In genomic region chr15:8681971-8682370, GRCm38 (mm10) we compare ENCODE assay signal across 28 mouse cellular contexts. TPM values are rescaled to one million over a fixed set of nuclear protein-coding genes. Genes with fewer than 3 reads are reported as not detected.
DNase-seq lines count a peak whose midpoint lies in the region; ATAC-seq and TF ChIP-seq lines count a peak whose summit lies in the region.
"Had no signal": no experiment of that assay in that cellular context is flagged by ENCODE, and none has a peak within 500 bp of the region (broad histone marks: within the 10 kb centered on the region; RNA-seq: fewer than 3 reads in every experiment).

No protein-coding gene starts in this region.

- H3K27me3 ChIP-seq in heart, embryonic 14.5 days (ENCODE audit: control insufficient read depth, insufficient read depth, low read length): no peaks in the 10 kb centered on the region
- H3K27me3 ChIP-seq in CH12.LX (replicated peaks) (no peaks in the 10 kb centered on the region), myocyte (ENCODE audit: control insufficient read depth, insufficient read depth, insufficient read length) (no peaks in the 10 kb centered on the region)
- H3K27me3 ChIP-seq: forebrain, embryonic 13.5 days; heart, embryonic 15.5 days; limb, embryonic 13.5 days; lung, embryonic 15.5 days; midbrain, embryonic 15.5 days; neural tube, embryonic 12.5 days; stomach, embryonic 15.5 days had no signal

- H3K9me3 ChIP-seq in heart, embryonic 14.5 days (ENCODE audit: control insufficient read depth, low read length): no peaks in the 10 kb centered on the region
- H3K9me3 ChIP-seq in CH12.LX (replicated peaks; ENCODE audit: low read length): no peaks in the 10 kb centered on the region
- H3K9me3 ChIP-seq: forebrain, embryonic 13.5 days; heart, embryonic 15.5 days; limb, embryonic 13.5 days; lung, embryonic 15.5 days; midbrain, embryonic 10.5 days; midbrain, embryonic 15.5 days; neural tube, embryonic 12.5 days; stomach, embryonic 15.5 days had no signal

- peaks cover 7 to 9% of the 10 kb centered on the region in 2 experiments for H3K4me1 ChIP-seq in heart, embryonic 14.5 days (ENCODE audit: control insufficient read depth in 2 of 2, insufficient read depth in 2 of 2, low read length in 2 of 2)
- H3K4me1 ChIP-seq in CH12.LX (ENCODE audit: control insufficient read depth in 1 of 2, insufficient read depth in 2 of 2): peaks cover 14 to 46% of the 10 kb centered on the region in 2 experiments
- H3K4me1 ChIP-seq: forebrain, embryonic 13.5 days; lung, embryonic 15.5 days; midbrain, embryonic 15.5 days; neural tube, embryonic 12.5 days; stomach, embryonic 15.5 days had no signal

- H3ac ChIP-seq in myocyte (ENCODE audit: control insufficient read depth, insufficient read length): no peak overlapping the region

- dilution Hi-C loops in CH12.LX (cut with MboI; ENCODE audit: extremely low pct_ligation_motif_present, extremely low pct_unique_long_range_greater_than_20kb, low sequenced_read_pairs): no loop called here

- TF ChIP-seq POLR2A in CH12.LX (IDR thresholded peaks at IDR 0.05; ENCODE audit: low read depth, low read length): no peak
- TF ChIP-seq POLR2A in myocyte (IDR thresholded peaks at IDR 0.05; ENCODE audit: insufficient read length, low read depth): no peak

- TF ChIP-seq CTCF in CH12.LX (conservative IDR thresholded peaks at IDR 0.05 in 1 of 2, IDR thresholded peaks at IDR 0.05 in 1 of 2; ENCODE audit: low read depth in 2 of 2, low read length in 2 of 2): no peak

- intact Hi-C loops in heart, postnatal 10 days (cut with DNase I): no loop called here
- intact Hi-C loops in heart, postnatal 36 days (cut with DNase I): no loop called here
- intact Hi-C loops in gastrocnemius, postnatal 14 days (cut with DNase I; ENCODE audit: low total_unique reads): no loop called here

- DNase-seq in heart, adult 11 months: peak; percentile 74
- DNase-seq in heart, postnatal 10 days: no peak
- no peak for DNase-seq in heart, postnatal 36 days
- no peak for DNase-seq in CH12.LX (ENCODE audit: extremely low read depth)
- DNase-seq in gastrocnemius, postnatal 14 days: no peak
- DNase-seq in neural tube, embryonic 10.5 days (ENCODE audit: extremely low spot score, low spot score): no peak
- DNase-seq: adrenal gland, postnatal 25 days; cerebellum, adult 2 months; cerebellum, postnatal 14 days; gastrocnemius, postnatal 36 days; kidney, adult 8-10 months; kidney, postnatal 10 days; layer of hippocampus, adult 9-11 months; right cerebral cortex, postnatal 14 days had no signal

- no peak for TF ChIP-seq EP300 in CH12.LX (IDR thresholded peaks at IDR 0.05; ENCODE audit: low read length)

- no peak overlapping the region for H3K4me3 ChIP-seq in heart, embryonic 14.5 days (ENCODE audit: control insufficient read depth in 1 of 2, insufficient read depth in 1 of 2, low read depth in 1 of 2, low read length in 2 of 2)
- H3K4me3 ChIP-seq in CH12.LX (replicated peaks in 1 of 3; ENCODE audit: low read depth in 2 of 3, low read length in 2 of 3, poor library complexity in 1 of 3): no peak overlapping the region
- no peak overlapping the region for H3K4me3 ChIP-seq in myocyte
- H3K4me3 ChIP-seq: erythroblast, embryonic 14.5 days; forebrain, embryonic 13.5 days; heart, embryonic 15.5 days; limb, embryonic 13.5 days; lung, embryonic 15.5 days; midbrain, embryonic 10.5 days; midbrain, embryonic 15.5 days; neural tube, embryonic 12.5 days; stomach, embryonic 15.5 days had no signal

- 0 out of 4 replicates have a peak overlapping the region, but pooled peaks have one; percentile 2 to 19 for H3K27ac ChIP-seq in heart, embryonic 14.5 days (replicated peaks in 1 of 2; ENCODE audit: control insufficient read depth in 1 of 2, insufficient read depth in 1 of 2, low read depth in 2 of 2, low read length in 2 of 2)
- no peak overlapping the region for H3K27ac ChIP-seq in CH12.LX (ENCODE audit: insufficient read depth, low read depth)
- H3K27ac ChIP-seq: forebrain, embryonic 13.5 days; heart, embryonic 15.5 days; limb, embryonic 13.5 days; lung, embryonic 15.5 days; midbrain, embryonic 10.5 days; midbrain, embryonic 15.5 days; neural tube, embryonic 12.5 days; stomach, embryonic 15.5 days had no signal

- H3K4me2 ChIP-seq in heart, embryonic 14.5 days (ENCODE audit: low read length): 0 out of 2 replicates have a peak overlapping the region, but pooled peaks have one; percentile 13
- H3K4me2 ChIP-seq in CH12.LX (ENCODE audit: insufficient read depth, low read depth, poor library complexity, severe bottlenecking): peak overlapping the region; percentile 36; the same call in 1 of the 2 replicates
- no peak overlapping the region for H3K4me2 ChIP-seq in myocyte (ENCODE audit: low read depth)
- H3K4me2 ChIP-seq: forebrain, embryonic 13.5 days; heart, embryonic 15.5 days; limb, embryonic 13.5 days; liver, embryonic 11.5 days; lung, embryonic 15.5 days; midbrain, embryonic 15.5 days; neural tube, embryonic 12.5 days; stomach, embryonic 15.5 days had no signal

- WGBS in heart, embryonic 14.5 days: 53% methylated on average over 7 of the region's 7 CpGs

- no peaks in the 10 kb centered on the region for H3K36me3 ChIP-seq in heart, embryonic 14.5 days (ENCODE audit: control insufficient read depth, insufficient read depth, low read length)
- peaks cover 0 to 3% of the 10 kb centered on the region in 2 experiments for H3K36me3 ChIP-seq in CH12.LX (replicated peaks in 1 of 2; ENCODE audit: control insufficient read depth in 1 of 2, insufficient read depth in 1 of 2, low read length in 1 of 2)
- H3K36me3 ChIP-seq in myocyte (ENCODE audit: control insufficient read depth, insufficient read depth): no peaks in the 10 kb centered on the region
- H3K36me3 ChIP-seq: heart, embryonic 15.5 days; lung, embryonic 15.5 days; midbrain, embryonic 10.5 days; midbrain, embryonic 15.5 days; neural tube, embryonic 12.5 days; stomach, embryonic 15.5 days had no signal

- H3K79me2 ChIP-seq in CH12.LX (replicated peaks; ENCODE audit: control insufficient read depth, extremely low read depth, insufficient read depth, poor library complexity, severe bottlenecking): 0 out of 2 replicates have a peak, but pooled peaks cover 3% of the 10 kb centered on the region
- H3K79me2 ChIP-seq in myocyte (ENCODE audit: control insufficient read depth, insufficient read depth): no peaks in the 10 kb centered on the region

- no peak overlapping the region for H3K9ac ChIP-seq in heart, embryonic 14.5 days (ENCODE audit: low read length)
- H3K9ac ChIP-seq in CH12.LX (ENCODE audit: insufficient read depth, low read depth): no peak overlapping the region
- H3K9ac ChIP-seq: forebrain, embryonic 13.5 days; heart, embryonic 15.5 days; limb, embryonic 13.5 days; lung, embryonic 15.5 days; midbrain, embryonic 15.5 days; neural tube, embryonic 12.5 days; stomach, embryonic 15.5 days had no signal

- in situ Hi-C loops in CH12.LX (cut with MboI; ENCODE audit: low pct_ligation_motif_present, low pct_unique_long_range_greater_than_20kb, low sequenced_read_pairs): no loop called here

- no peak for ATAC-seq in heart, embryonic 14.5 days (ENCODE audit: insufficient number of reproducible peaks, insufficient read depth, low FRiP score, low read depth)
- ATAC-seq: forebrain, embryonic 13.5 days; intestine, embryonic 16.5 days; midbrain, embryonic 15.5 days had no signal

- no peak for TF ChIP-seq RAD21 in CH12.LX (IDR thresholded peaks at IDR 0.05; ENCODE audit: low read depth, low read length)

TF ChIP-seq in CH12.LX, 34 proteins besides CTCF, POLR2A, EP300 and RAD21 (continues in another document):
- TF ChIP-seq ZC3H11A (IDR thresholded peaks at IDR 0.05; ENCODE audit: low read depth, low read length) (no peak), NELFE (IDR thresholded peaks at IDR 0.05; ENCODE audit: low read depth, low read length) (no peak), BHLHE40 (IDR thresholded peaks at IDR 0.05; ENCODE audit: low read depth, low read length) (no peak), CHD2 (IDR thresholded peaks at IDR 0.05; ENCODE audit: low read length) (no peak), TBP (conservative IDR thresholded peaks at IDR 0.05; ENCODE audit: low read depth, low read length) (no peak), MXI1 (IDR thresholded peaks at IDR 0.05; ENCODE audit: low read depth, low read length) (no peak), JUN (IDR thresholded peaks at IDR 0.05; ENCODE audit: insufficient read depth, low read depth, low read length) (no peak), RCOR1 (conservative IDR thresholded peaks at IDR 0.05; ENCODE audit: low read depth, low read length) (no peak), USF2 (conservative IDR thresholded peaks at IDR 0.05; ENCODE audit: low read depth, low read length) (no peak), NRF1 (IDR thresholded peaks at IDR 0.05; ENCODE audit: low read depth, low read length) (no peak), PAX5 (IDR thresholded peaks at IDR 0.05; ENCODE audit: low read length) (no peak), HCFC1 (IDR thresholded peaks at IDR 0.05; ENCODE audit: low read depth, low read length) (no peak)

TF ChIP-seq in myocyte, 11 proteins besides CTCF, POLR2A, EP300 and RAD21:
- TF ChIP-seq MYOD1 (IDR thresholded peaks at IDR 0.05; ENCODE audit: control insufficient read depth in 1 of 3, insufficient read length in 2 of 3, low read depth in 2 of 3) (peak in 2 of 3 experiments; percentile 18 to 39), TCF3 (IDR thresholded peaks at IDR 0.05; ENCODE audit: insufficient read length, low read depth) (no peak), MYOG (IDR thresholded peaks at IDR 0.05; ENCODE audit: control insufficient read depth in 1 of 3, insufficient read depth in 1 of 3, insufficient read length in 2 of 3, low read depth in 2 of 3) (peak in 1 of 3 experiments; percentile 25)

RNA-seq across cellular contexts. Expression of gene Slc1a3, which starts 28.6 kb away (rescaled TPM):
- total RNA-seq in heart, postnatal 10 days (2021): 1 to 10 TPM; 1.3 to 3.4 TPM
- 13.3 and 13.7 TPM in 2 replicates for polyA plus RNA-seq in heart, embryonic 14.5 days (2014; fragmentation: Nextera tagmentation; extraction: Ambion mirVana)
- total RNA-seq in heart, postnatal 36 days (2021): 1 to 10 TPM; 1.5 to 2.9 TPM
- total RNA-seq in CH12.LX (2012; rRNA removed) (9.9 and 12.6 TPM in 2 replicates), CH12.LX (2014; rRNA removed) (6.5 and 8.2 TPM in 2 replicates)
- polyA plus RNA-seq in CH12.LX (2012; ENCODE audit: insufficient read length, low read depth) (3.7 and 4.5 TPM in 2 replicates), myocyte (2012; fragmentation: generic; extraction: Trizol) (0.47 TPM)
- 1 to 10 TPM; 1.6 to 2.6 TPM for total RNA-seq in gastrocnemius, postnatal 14 days (2021)
- total RNA-seq: MEL had no signal
- polyA plus RNA-seq: erythroblast, embryonic 14.5 days had no signal
